Mouse (Mus musculus) ovary, postnatal 14 days (tissue): ENCODE results near the gene Ube2m.
"Not testable (repeated sequence)": the region's sequence is repeated elsewhere in the genome, so short reads cannot be mapped to it uniquely, and the experiment has no call there.

Experiments used
- DNase-seq: peaks from one replicate; pipeline ENCODE4 v3.0.0; 2022; ENCODE audit warnings: low spot score

Ube2m gene

DNA sequence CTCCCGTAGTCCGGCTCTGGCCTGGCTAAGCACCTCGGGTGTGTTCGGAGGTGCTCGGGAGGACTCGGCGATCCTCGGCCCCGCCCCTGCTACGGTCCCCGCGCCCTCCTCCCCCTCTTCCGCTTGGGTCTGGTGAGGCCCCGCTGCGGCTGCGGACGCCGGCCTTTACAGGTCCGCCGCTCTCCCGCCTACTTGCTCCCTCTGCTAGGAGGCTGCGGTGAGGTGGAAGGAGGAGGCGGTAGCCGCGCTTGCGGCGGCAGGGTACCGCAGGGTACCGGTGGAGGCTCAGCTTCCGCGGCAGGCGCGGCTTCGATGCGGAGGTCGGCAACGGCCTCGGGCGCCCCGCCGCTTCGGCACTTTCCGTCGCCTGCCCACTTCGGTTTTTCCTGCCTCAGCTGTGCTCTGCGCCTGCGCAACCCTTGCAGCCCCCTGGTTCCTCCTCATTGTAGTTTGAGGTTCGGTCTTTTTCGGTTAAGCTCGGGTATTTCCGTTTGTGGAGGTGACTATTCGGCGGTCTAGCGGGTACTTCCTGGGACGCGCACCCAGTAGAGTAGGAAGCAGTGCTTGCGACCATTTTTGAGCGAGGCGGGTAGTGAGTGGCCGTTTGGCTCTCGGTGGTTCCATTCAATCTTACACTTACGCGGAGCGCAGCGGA lies at the start of gene Ube2m:
Gene Ube2m (minus strand): TSS at position 375 of the 655 bp plus-strand sequence.
- DNase-seq: peak; percentile 99

GRCm38 (mm10) chr7:13072293-13072692 lies 34.2 kb upstream of the Ube2m start:
- no peak for DNase-seq

- not testable (repeated sequence) for DNase-seq
Observed at GRCm38 (mm10) chr7:13063399-13063798, 25.3 kb upstream of the Ube2m start.

GRCm38 (mm10) chr7:13059536-13059935 lies 21.5 kb upstream of the Ube2m start:
- no peak for DNase-seq

DNA sequence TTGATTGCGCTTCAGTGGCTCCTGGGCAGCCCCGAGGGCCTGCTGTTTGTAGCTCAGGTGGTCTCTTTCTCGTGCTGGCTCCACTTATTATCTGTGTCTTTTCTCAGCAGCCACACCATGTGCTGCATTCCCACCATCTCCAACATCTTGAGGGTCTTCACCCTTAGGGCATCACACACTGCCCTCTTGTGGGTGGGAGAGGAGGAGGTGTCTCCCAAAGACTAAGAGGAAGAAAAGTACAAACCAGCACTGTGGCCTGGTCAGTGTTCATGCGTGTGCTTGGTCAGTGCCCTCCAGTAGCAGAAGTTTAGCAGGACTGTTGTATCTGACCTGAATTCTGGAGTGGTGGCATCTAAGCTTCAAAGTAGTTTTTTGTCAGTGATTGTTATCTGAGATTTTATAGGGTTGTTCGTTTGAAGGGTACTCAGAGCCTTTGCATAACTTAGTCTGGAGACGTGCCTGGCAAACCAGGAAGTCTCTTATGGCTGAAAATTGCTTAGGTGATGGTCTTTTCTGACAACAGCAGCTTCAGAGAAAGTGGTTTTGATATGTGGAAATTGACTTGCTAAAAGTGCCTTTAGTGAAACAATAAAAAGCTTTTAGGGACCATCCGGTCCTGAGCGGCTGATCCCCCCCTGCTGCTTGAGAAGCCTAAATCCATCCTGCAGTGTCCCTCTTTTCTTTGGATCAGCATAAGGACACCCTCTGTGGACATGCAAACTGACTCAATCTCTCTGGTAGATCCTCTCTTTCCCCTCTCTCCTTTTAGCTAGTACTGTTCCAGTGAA lies 19.0 kb upstream of the Ube2m start:
- no peak for DNase-seq

DNA sequence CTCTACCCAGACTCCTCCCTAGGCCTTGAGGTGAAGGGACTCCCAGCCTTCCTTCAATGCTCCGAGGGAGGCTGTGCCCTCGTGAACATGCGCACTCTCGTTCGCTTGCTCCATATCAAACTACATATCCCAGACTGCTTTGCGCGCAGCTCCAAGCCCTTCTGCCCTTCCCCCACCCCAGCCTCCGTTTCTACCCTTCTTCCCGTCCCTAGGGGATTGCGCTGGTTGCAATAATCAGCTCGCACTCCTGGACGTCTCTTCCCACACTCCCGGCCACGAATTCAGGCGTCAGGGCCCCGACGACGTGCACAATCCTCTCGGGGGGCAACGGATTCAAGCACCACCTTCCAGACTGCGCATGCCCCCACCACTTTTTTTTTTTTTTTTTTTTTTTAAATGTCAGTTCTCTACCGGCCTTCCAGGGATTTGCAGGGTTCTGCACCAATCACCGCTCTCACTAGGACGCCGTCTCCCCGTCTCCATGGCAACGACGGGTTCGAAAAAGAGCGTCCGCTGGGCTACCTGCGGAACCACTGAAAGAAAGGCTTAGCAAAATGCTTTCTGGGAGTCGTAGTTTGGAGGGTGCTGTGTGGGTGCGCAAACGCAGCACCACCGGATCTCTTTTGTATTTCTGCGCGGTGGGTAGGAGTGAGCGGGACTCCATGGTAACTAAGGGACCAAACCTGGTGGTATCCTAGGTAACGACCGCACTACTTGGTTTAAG lies 16.4 kb upstream of the Ube2m start, which contains the start of gene Mzf1:
Gene Mzf1 (minus strand): TSS at position 478 of the 724 bp plus-strand sequence.
- peak; percentile 82 for DNase-seq

DNA sequence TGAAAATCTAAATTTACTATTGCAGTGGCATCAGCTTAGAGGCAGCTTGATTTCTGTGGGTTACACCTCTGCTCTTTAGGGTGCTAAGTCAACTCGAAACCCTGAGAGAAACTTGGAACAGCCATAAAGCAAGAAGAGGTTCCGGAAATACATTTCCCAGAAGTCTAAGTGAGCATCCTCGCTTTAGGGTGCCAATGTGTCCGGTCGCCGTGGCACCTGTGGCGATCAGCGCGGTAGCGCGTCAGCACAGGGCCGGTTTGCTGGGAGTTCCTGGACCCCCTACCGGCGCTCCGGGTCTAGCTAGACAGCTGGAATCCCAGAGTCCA lies 15.8 kb upstream of the Ube2m start:
- no peak for DNase-seq

GRCm38 (mm10) chr7:13053501-13053900 lies 15.4 kb upstream of the Ube2m start:
- no peak for DNase-seq

GRCm38 (mm10) chr7:13053001-13053400 lies 14.9 kb upstream of the Ube2m start:
- no peak for DNase-seq

- DNase-seq: peak; percentile 52
Observed at GRCm38 (mm10) chr7:13046084-13046483, 8.0 kb upstream of the Ube2m start.

GRCm38 (mm10) chr7:13044254-13044625 lies 6.2 kb upstream of the Ube2m start:
- DNase-seq: no peak

GRCm38 (mm10) chr7:13043445-13044253 lies 5.6 kb upstream of the Ube2m start:
- DNase-seq: no peak

DNA sequence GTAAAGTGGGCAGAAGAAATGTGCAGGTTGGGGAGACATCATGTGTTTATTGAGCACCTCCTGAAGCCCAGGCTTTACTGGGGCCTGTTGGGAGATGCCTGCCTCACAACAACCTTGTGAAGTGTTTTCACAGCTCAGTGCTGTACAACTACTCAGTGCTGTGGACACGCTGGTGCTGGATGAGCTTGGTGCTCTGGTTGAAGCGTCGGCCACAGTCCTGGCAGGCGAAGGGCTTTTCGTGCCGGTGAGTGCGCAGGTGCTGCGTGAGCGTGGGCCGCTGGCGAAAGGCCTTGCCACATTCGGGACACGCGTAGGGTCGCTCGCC lies 5.0 kb upstream of the Ube2m start:
- DNase-seq: no peak

- no peak for DNase-seq
Observed at GRCm38 (mm10) chr7:13042511-13042910, 4.4 kb upstream of the Ube2m start.

DNA sequence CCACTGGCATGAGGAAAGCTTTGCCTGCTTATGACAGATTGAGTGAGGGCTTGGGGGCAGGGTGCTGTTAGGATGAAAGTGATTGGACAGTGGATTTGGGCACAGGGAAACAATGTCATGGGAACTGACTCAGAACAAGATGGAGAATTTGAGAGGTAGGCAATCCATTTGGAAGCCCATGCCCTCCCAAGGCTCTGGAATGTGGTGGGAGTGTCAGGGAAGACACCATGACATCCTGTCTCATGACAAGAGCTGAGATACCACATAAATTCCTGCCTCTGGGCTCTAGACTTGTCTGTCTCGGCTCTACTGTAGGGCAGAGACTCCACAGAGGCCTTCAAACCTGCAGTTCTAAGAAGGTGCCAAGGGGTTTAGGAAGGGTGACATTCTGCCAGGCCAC lies 3.2 kb upstream of the Ube2m start:
- DNase-seq: no peak

- DNase-seq: no peak
Observed at GRCm38 (mm10) chr7:13039181-13039580, 1.1 kb upstream of the Ube2m start.

GRCm38 (mm10) chr7:13038621-13039169 lies 620 bp upstream of the Ube2m start:
- no peak for DNase-seq

DNA sequence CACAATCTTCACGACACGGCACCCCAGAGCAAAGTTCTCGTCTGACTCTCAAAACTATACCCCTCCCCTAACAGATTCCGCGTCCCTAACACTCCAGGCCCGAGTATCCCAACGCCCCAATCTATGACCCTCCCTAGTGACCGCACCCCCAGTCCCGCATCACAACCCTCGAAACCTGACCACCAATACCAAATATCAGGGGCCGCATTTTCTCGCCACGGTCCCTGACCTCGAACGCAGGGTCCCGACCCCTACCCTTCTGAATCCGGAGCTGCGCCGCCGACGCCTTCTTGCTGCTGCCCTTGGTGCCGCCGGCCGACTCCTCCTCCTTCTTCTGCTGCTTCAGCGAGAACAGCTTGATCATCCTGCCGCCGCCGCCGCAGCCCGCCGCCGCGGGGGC lies 709 bp downstream of the Ube2m start:
- DNase-seq: no peak

DNA sequence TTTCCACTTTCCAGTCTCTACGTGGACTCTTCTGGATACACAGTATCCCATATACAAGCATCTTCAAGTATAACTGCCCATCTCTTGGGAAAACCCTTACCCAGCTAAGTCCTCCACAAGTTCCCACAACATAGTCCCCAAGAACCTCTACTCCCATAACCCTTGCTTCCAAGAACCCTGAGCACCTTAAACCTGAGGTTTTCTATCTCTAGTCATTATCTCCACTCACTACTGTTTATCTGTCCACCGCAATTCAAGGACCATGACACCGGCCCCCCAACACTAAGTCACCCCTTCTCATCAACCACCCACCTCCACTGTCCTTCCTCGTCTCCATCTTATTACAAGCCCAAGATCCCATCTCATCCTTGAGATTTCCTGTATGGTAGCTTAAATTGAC lies 1.3 kb downstream of the Ube2m start:
- DNase-seq: no peak

DNA sequence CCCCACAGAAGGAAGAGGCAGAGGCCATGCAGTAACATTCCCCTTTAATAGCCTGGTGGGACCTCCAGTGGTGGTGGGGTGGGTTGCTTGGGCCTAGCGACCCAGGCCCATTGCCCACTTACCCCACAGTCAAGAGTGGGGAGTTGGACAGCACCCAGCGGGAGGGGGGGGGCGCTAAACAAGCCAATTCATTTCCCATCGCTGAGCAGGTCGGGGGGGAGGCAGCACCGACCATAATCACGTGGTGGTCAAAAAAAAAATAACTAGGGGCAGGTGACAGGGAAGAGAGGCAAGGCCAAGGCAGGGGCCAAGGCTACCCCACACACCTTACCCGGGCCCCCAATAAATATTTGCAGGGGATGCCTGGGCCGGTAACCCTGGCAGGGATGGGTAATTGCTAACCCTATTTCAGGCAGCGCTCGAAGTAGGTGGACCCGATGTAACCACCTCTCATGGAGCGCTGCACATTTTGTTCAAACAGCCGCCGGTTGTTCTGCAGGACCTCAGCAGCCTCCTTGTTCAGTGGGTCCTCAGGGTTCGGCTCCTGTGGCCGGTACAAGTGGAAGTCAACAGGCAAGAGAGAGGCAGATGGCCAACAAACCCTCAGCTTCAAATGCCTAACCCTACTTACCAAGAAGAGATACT lies 2.7 kb downstream of the Ube2m start:
- DNase-seq: no peak

DNA sequence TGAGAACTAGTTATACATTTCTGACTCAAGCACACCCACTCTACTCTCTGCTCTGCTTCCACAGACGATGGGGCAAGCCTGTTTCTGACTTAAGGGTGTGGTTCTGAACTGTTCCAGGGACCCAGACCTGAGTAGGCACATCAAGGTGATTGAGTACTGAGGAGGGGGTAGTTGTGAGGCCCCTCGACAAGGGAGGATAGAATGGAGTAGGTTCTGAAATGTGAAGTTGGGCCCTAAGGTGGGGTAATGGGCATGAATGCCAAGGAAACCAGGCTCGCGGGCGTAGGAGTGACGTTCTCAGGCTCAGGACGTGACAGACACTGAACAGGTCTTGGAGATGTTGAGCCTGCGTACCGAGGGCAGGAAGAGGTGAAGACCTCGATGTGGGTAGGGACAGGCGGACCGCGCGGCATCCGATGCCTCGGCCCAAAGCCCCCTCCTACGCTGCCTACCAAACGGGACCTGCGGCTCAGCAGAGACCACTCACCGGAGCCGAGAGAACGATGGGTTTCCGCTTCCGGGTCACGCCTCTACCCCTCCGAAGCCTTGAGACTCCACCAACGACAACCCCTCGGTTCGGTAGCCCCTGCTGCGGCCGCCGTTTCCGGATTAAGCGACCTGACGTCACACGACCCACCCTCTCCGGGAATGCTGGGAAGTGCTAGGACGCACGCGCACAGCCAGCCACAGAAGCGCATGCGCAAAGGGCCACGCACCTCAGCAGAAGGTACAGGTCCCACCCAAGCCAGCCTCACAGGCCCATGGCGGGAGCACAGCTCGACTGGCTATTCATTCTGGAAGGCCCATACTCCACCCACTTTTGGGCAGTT lies 3.7 kb downstream of the Ube2m start, which contains the start of gene Chmp2a:
Gene Chmp2a (minus strand): TSS at position 660 of the 830 bp plus-strand sequence.
- DNase-seq: peak; percentile 94
